Mouse (Mus musculus): ENCODE measurements at regions not wholly inside any gene's neighbourhood (a gene's known extent, or its start where the extent isn't known, plus 50 kb on each side); places are given as distances from the start of the nearest gene placed in this dataset.
"Not testable (repeated sequence)": the region's sequence is repeated elsewhere in the genome, so short reads cannot be mapped to it uniquely, and the experiment has no call there.

DNA sequence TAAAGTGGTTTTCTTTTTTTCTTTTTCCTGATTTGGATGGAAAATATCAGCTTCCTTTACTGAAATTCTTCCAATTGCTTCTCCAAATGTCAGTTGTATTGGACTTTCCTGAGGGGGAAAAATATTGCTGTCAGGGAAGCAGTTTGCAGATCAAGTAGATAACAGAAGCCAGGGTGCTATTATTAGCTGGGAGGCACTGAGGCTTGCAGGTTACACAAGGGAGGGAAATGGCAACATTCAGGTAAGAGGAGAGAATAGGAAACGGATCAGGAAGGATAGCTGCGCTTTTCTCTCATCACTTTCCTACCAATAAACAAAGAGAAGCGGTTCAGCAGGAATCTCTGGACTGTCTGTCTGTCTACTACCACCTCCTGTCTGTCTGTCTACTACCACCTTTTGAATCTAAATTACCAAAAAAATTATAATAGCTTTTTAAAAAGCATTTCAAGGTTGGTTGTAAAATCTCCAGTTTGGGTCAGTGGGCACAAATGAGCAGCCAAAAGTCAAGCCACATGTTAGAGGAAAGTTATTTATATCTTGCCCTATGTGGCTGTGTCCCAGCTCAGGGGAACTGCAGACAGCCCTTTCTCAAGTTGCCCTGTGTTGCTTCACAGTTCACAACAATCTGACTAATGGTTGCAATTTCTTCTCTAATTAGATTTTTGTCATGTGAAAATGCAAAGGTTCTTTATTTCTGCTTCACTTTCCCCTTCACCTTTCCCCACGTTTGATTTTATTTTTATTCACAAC lies 177.6 kb downstream of the Serpinb8 start:
- Histone ChIP-seq H3K27me3 (ENCODE audit: control insufficient read depth, insufficient read depth, low read length) (no peaks in the 10 kb centered on the region), H3K4me2 (replicated peaks; ENCODE audit: low read depth, low read length) (no peak overlapping the region), H3K4me1 (ENCODE audit: control insufficient read depth, insufficient read depth, low read length) (no peaks in the 10 kb centered on the region), H3K4me3 (ENCODE audit: low read depth, low read length) (no peak overlapping the region), H3K9ac (replicated peaks; ENCODE audit: low read depth, low read length) (no peak overlapping the region), H3K36me3 (ENCODE audit: control insufficient read depth, insufficient read depth, low read length) (no peaks in the 10 kb centered on the region), H3K27ac (ENCODE audit: low read length) (no peak overlapping the region), H3K9me3 (ENCODE audit: control insufficient read depth, low read depth, low read length) (no peaks in the 10 kb centered on the region)
- 59% methylated on average over 4 of the region's 4 CpGs for WGBS
- ATAC-seq (ENCODE audit: insufficient number of reproducible peaks, insufficient read depth, low FRiP score, low read depth) = no peak

- 69% methylated on average over 2 of the region's 2 CpGs for WGBS
- ATAC-seq (ENCODE audit: insufficient number of reproducible peaks, insufficient read depth, low FRiP score, low read depth) = peak; percentile 46; the same call in 1 of the 2 replicates
- Histone ChIP-seq H3K27ac (ENCODE audit: low read length) (no peak overlapping the region), H3K4me3 (ENCODE audit: low read depth, low read length) (no peak overlapping the region), H3K9me3 (ENCODE audit: control insufficient read depth, low read depth, low read length) (no peaks in the 10 kb centered on the region), H3K36me3 (ENCODE audit: control insufficient read depth, insufficient read depth, low read length) (no peaks in the 10 kb centered on the region), H3K9ac (replicated peaks; ENCODE audit: low read depth, low read length) (no peak overlapping the region), H3K27me3 (ENCODE audit: control insufficient read depth, insufficient read depth, low read length) (no peaks in the 10 kb centered on the region), H3K4me1 (ENCODE audit: control insufficient read depth, insufficient read depth, low read length) (no peaks in the 10 kb centered on the region), H3K4me2 (replicated peaks; ENCODE audit: low read depth, low read length) (no peak overlapping the region)
Measured at GRCm38 (mm10) chr1:107772967-107773366, 183.2 kb downstream of the Serpinb8 start.

DNA sequence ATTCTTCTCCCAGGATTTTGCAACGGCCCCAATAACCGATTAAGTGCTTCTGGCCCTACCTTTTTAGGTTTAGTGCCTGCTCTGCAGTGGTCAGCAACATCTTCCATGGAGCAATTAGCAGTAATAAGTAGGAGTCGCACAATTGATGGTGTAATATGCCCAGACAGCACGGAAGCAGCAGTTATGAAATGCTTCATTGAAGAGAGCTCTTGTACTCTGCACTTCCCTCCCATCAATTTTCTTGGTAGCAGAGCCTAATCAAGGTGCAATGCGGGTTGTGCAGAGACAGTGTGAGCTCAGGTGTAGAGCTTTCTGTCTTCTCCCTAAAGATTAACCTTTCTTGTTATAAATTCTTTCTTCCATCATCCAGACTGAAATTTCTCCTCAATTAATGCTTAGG lies 193.3 kb downstream of the Serpinb8 start:
- H3K4me2 ChIP-seq (replicated peaks; ENCODE audit: low read depth, low read length) = no peak overlapping the region
- H3K4me1 ChIP-seq (ENCODE audit: control insufficient read depth, insufficient read depth, low read length) = no peaks in the 10 kb centered on the region
- no peaks in the 10 kb centered on the region for H3K9me3 ChIP-seq (ENCODE audit: control insufficient read depth, low read depth, low read length)
- ATAC-seq (ENCODE audit: insufficient number of reproducible peaks, insufficient read depth, low FRiP score, low read depth) = no peak
- H3K4me3 ChIP-seq (ENCODE audit: low read depth, low read length) = no peak overlapping the region
- H3K27ac ChIP-seq (ENCODE audit: low read length) = no peak overlapping the region
- H3K36me3 ChIP-seq (ENCODE audit: control insufficient read depth, insufficient read depth, low read length) = no peaks in the 10 kb centered on the region
- no peak overlapping the region for H3K9ac ChIP-seq (replicated peaks; ENCODE audit: low read depth, low read length)
- WGBS = 73% methylated on average over 5 of the region's 5 CpGs
- no peaks in the 10 kb centered on the region for H3K27me3 ChIP-seq (ENCODE audit: control insufficient read depth, insufficient read depth, low read length)

DNA sequence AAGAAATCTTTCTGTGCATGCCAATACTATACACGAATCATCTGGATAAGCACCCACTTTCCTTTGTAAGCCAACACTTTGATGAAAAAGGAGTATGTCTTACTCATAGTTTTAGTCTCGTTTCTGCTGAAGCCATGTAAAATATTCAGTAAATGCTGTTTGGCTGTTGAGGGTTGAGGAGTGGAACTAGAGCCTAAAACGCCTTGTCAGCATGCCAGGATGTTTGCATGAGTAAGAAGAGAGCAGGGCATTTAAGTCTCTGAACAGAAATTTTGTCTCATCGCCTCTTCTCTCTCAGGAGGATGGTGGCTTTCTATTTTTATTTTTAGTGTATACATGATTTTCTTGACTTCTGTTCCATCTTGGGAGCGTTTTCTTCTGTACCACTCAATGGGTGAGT lies 216.0 kb downstream of the Serpinb8 start:
- 83% methylated on average over 5 of the region's 5 CpGs for WGBS
- H3K4me1 ChIP-seq (ENCODE audit: control insufficient read depth, insufficient read depth, low read length) = no peaks in the 10 kb centered on the region
- H3K9me3 ChIP-seq (ENCODE audit: control insufficient read depth, low read depth, low read length) = no peaks in the 10 kb centered on the region
- H3K4me3 ChIP-seq (ENCODE audit: low read depth, low read length) = no peak overlapping the region
- H3K27me3 ChIP-seq (ENCODE audit: control insufficient read depth, insufficient read depth, low read length) = no peaks in the 10 kb centered on the region
- no peak overlapping the region for H3K9ac ChIP-seq (replicated peaks; ENCODE audit: low read depth, low read length)
- H3K36me3 ChIP-seq (ENCODE audit: control insufficient read depth, insufficient read depth, low read length) = no peaks in the 10 kb centered on the region
- H3K27ac ChIP-seq (ENCODE audit: low read length) = no peak overlapping the region
- no peak overlapping the region for H3K4me2 ChIP-seq (replicated peaks; ENCODE audit: low read depth, low read length)
- no peak for ATAC-seq (ENCODE audit: insufficient number of reproducible peaks, insufficient read depth, low FRiP score, low read depth)

GRCm38 (mm10) chr1:107807367-107807766 lies 217.6 kb downstream of the Serpinb8 start:
- not testable (repeated sequence) for ATAC-seq (ENCODE audit: insufficient number of reproducible peaks, insufficient read depth, low FRiP score, low read depth); H3K9ac ChIP-seq (replicated peaks; ENCODE audit: low read depth, low read length)
- 85% methylated on average over 2 of the region's 2 CpGs for WGBS

GRCm38 (mm10) chr1:107811136-107811535 lies 221.3 kb downstream of the Serpinb8 start:
- Histone ChIP-seq H3K4me2 (replicated peaks; ENCODE audit: low read depth, low read length) (no peak overlapping the region), H3K4me3 (ENCODE audit: low read depth, low read length) (no peak overlapping the region), H3K27ac (ENCODE audit: low read length) (no peak overlapping the region), H3K27me3 (ENCODE audit: control insufficient read depth, insufficient read depth, low read length) (no peaks in the 10 kb centered on the region), H3K9me3 (ENCODE audit: control insufficient read depth, low read depth, low read length) (no peaks in the 10 kb centered on the region), H3K9ac (replicated peaks; ENCODE audit: low read depth, low read length) (no peak overlapping the region), H3K4me1 (ENCODE audit: control insufficient read depth, insufficient read depth, low read length) (no peaks in the 10 kb centered on the region), H3K36me3 (ENCODE audit: control insufficient read depth, insufficient read depth, low read length) (no peaks in the 10 kb centered on the region)
- WGBS = 50% methylated on average over 1 of the region's 1 CpGs
- ATAC-seq (ENCODE audit: insufficient number of reproducible peaks, insufficient read depth, low FRiP score, low read depth) = no peak

More at GRCm38 (mm10) chr1:107807367-107807766, 217.6 kb downstream of the Serpinb8 start:
- not testable (repeated sequence) for H3K4me2 ChIP-seq (replicated peaks; ENCODE audit: low read depth, low read length); H3K27me3 ChIP-seq (ENCODE audit: control insufficient read depth, insufficient read depth, low read length); H3K9me3 ChIP-seq (ENCODE audit: control insufficient read depth, low read depth, low read length); H3K36me3 ChIP-seq (ENCODE audit: control insufficient read depth, insufficient read depth, low read length); H3K27ac ChIP-seq (ENCODE audit: low read length); H3K4me1 ChIP-seq (ENCODE audit: control insufficient read depth, insufficient read depth, low read length); H3K4me3 ChIP-seq (ENCODE audit: low read depth, low read length)

DNA sequence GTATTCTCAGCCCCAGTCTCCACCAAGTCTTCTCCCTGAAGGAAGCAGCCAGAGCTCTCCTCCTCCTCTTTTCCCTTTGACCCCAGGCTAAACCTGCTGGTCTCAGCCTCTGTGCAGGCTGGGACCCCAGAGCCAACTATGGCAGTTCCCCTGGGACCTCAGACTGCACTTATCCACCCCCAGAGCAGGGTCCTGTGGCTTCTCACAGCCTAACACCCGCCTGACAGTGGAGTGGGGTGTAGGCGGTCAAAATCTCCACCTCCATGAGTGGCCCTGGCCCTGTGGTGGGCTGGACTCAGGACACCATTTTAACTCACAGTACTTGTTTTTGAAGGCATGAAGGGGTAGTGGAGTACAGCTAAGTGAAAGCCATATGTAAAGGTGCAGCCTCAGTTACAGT lies 222.1 kb downstream of the Serpinb8 start:
- H3K36me3 ChIP-seq (ENCODE audit: control insufficient read depth, insufficient read depth, low read length) = no peaks in the 10 kb centered on the region
- WGBS = 79% methylated on average over 2 of the region's 2 CpGs
- H3K4me2 ChIP-seq (replicated peaks; ENCODE audit: low read depth, low read length) = no peak overlapping the region
- no peaks in the 10 kb centered on the region for H3K4me1 ChIP-seq (ENCODE audit: control insufficient read depth, insufficient read depth, low read length)
- H3K27ac ChIP-seq (ENCODE audit: low read length) = no peak overlapping the region
- no peak overlapping the region for H3K4me3 ChIP-seq (ENCODE audit: low read depth, low read length)
- no peak overlapping the region for H3K9ac ChIP-seq (replicated peaks; ENCODE audit: low read depth, low read length)
- H3K9me3 ChIP-seq (ENCODE audit: control insufficient read depth, low read depth, low read length) = no peaks in the 10 kb centered on the region
- no peak for ATAC-seq (ENCODE audit: insufficient number of reproducible peaks, insufficient read depth, low FRiP score, low read depth)
- H3K27me3 ChIP-seq (ENCODE audit: control insufficient read depth, insufficient read depth, low read length) = no peaks in the 10 kb centered on the region

DNA sequence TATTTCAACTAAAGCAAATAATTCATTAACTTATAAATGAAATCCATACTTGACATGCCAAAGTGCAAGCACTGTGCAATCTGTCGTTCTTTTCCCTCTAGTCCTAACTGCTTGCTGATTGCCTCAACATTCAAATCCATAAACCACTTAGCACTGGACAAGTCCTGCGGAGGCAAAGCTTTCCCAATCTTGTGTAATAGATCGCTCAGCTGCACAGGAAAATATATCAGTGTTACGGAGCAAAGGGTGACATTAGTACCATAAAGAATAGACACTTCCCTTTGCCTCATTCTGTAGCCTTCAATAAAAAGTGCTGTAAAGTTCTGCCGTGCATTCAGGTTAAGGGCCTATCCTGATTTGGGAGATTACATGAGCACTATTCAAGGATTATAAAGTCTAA lies 248.1 kb downstream of the Serpinb8 start:
- 70% methylated on average over 5 of the region's 5 CpGs for WGBS
- no peaks in the 10 kb centered on the region for H3K27me3 ChIP-seq (ENCODE audit: control insufficient read depth, insufficient read depth, low read length)
- ATAC-seq (ENCODE audit: insufficient number of reproducible peaks, insufficient read depth, low FRiP score, low read depth) = no peak
- no peak overlapping the region for H3K27ac ChIP-seq (ENCODE audit: low read length)
- H3K9me3 ChIP-seq (ENCODE audit: control insufficient read depth, low read depth, low read length) = no peaks in the 10 kb centered on the region
- H3K36me3 ChIP-seq (ENCODE audit: control insufficient read depth, insufficient read depth, low read length) = no peaks in the 10 kb centered on the region
- no peak overlapping the region for H3K4me2 ChIP-seq (replicated peaks; ENCODE audit: low read depth, low read length)
- H3K9ac ChIP-seq (replicated peaks; ENCODE audit: low read depth, low read length) = no peak overlapping the region
- no peak overlapping the region for H3K4me3 ChIP-seq (ENCODE audit: low read depth, low read length)
- H3K4me1 ChIP-seq (ENCODE audit: control insufficient read depth, insufficient read depth, low read length) = no peaks in the 10 kb centered on the region

GRCm38 (mm10) chr1:107852386-107852785 lies 262.6 kb downstream of the Serpinb8 start:
- H3K9ac ChIP-seq (replicated peaks; ENCODE audit: low read depth, low read length) = no peak overlapping the region
- H3K4me2 ChIP-seq (replicated peaks; ENCODE audit: low read depth, low read length) = no peak overlapping the region
- H3K36me3 ChIP-seq (ENCODE audit: control insufficient read depth, insufficient read depth, low read length) = no peaks in the 10 kb centered on the region
- H3K9me3 ChIP-seq (ENCODE audit: control insufficient read depth, low read depth, low read length) = no peaks in the 10 kb centered on the region
- no peak overlapping the region for H3K4me3 ChIP-seq (ENCODE audit: low read depth, low read length)
- WGBS = 66% methylated on average over 2 of the region's 2 CpGs
- H3K27me3 ChIP-seq (ENCODE audit: control insufficient read depth, insufficient read depth, low read length) = no peaks in the 10 kb centered on the region
- ATAC-seq (ENCODE audit: insufficient number of reproducible peaks, insufficient read depth, low FRiP score, low read depth) = no peak
- no peaks in the 10 kb centered on the region for H3K4me1 ChIP-seq (ENCODE audit: control insufficient read depth, insufficient read depth, low read length)
- H3K27ac ChIP-seq (ENCODE audit: low read length) = no peak overlapping the region

All from stomach, embryonic 14.5 days (tissue).